Mouse (Mus musculus) forebrain, embryonic 12.5 days (tissue): Measurements from ENCODE around the gene Gm13694. TPM values are rescaled to one million over a fixed set of nuclear protein-coding genes. Genes with fewer than 3 reads are reported as not detected.
"Not testable (repeated sequence)": the region's sequence is repeated elsewhere in the genome, so short reads cannot be mapped to it uniquely, and the experiment has no call there.

Experiments used
- ATAC-seq: fragments of 200-750 bp; cut with Nextera tagmentation; 2 replicates; pipeline ENCODE4 v1.8.0; 2017; ENCODE audit warnings: moderate TSS enrichment; ENCODE audit not compliant: low FRiP score
- H3K27ac ChIP-seq: fragments of 300-500 bp; sonication (generic); 2 replicates; pipeline ENCODE4 v1.5.1; 2016; ENCODE audit warnings: mild to moderate bottlenecking
- H3K27me3 ChIP-seq: fragments of 300-500 bp; sonication (generic); 2 replicates; pipeline ENCODE4 v1.6.1; 2016; ENCODE audit warnings: mild to moderate bottlenecking
- H3K36me3 ChIP-seq: fragments of 300-500 bp; sonication (generic); replicated peaks from 2 replicates; pipeline ENCODE4 v1.6.1; 2016; ENCODE audit warnings: mild to moderate bottlenecking
- H3K4me1 ChIP-seq: fragments of 300-500 bp; sonication (generic); 2 replicates; pipeline ENCODE4 v1.6.1; 2016
- H3K4me2 ChIP-seq: fragments of 300-500 bp; sonication (generic); 2 replicates; pipeline ENCODE4 v1.6.1; 2016; ENCODE audit warnings: mild to moderate bottlenecking, moderate library complexity
- H3K4me3 ChIP-seq: fragments of 300-500 bp; sonication (generic); replicated peaks from 2 replicates; pipeline ENCODE4 v1.5.1; 2016; ENCODE audit warnings: mild to moderate bottlenecking
- H3K9ac ChIP-seq: fragments of 300-500 bp; sonication (generic); 2 replicates; pipeline ENCODE4 v1.6.1; 2016; ENCODE audit warnings: mild to moderate bottlenecking
- H3K9me3 ChIP-seq: fragments of 300-500 bp; sonication (generic); 2 replicates; pipeline ENCODE4 v1.6.1; 2016
- WGBS: fragments of 180-500 bp; shearing (Covaris S2); methylation state at CpG from one replicate; pipeline ENCODE4 v1.1.7; 2016; 5-methylcytosine and 5-hydroxymethylcytosine counted together
- polyA plus RNA-seq: library from polyadenylated mRNA; unstranded; fragments of >200 nt; fragmentation: Nextera tagmentation; extraction: Ambion mirVana; gene quantifications from 2 replicates; pipeline ENCODE4 v1.2.1, GENCODE M21; 2016

Gm13694 gene
- polyA plus RNA-seq, 1 experiment from 2014 or later: not detected

DNA sequence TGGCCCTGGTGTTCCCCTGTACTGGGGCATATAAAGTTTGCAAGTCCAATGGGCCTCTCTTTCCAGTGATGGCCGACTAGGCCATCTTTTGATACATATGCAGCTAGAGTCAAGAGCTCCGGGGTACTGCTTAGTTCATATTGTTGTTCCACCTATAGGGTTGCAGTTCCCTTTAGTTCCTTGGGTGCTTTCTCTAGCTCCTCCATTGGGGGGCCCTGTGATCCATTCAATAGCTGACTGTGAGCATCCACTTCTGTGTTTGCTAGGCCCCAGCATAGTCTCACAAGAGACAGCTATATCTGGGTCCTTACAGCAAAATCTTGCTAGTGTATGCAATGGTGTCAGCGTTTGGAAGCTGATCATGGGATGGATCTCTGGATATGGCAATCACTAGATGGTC, 15.8 kb downstream of the Gm13694 start:
- H3K4me1 ChIP-seq, H3K9me3 ChIP-seq, H3K4me3 ChIP-seq, H3K36me3 ChIP-seq, H3K9ac ChIP-seq, H3K27ac ChIP-seq, ATAC-seq, H3K27me3 ChIP-seq, H3K4me2 ChIP-seq: not testable (repeated sequence)
- whole genome bisulfite sequencing: 89% methylated on average over 3 of the region's 3 CpGs

DNA sequence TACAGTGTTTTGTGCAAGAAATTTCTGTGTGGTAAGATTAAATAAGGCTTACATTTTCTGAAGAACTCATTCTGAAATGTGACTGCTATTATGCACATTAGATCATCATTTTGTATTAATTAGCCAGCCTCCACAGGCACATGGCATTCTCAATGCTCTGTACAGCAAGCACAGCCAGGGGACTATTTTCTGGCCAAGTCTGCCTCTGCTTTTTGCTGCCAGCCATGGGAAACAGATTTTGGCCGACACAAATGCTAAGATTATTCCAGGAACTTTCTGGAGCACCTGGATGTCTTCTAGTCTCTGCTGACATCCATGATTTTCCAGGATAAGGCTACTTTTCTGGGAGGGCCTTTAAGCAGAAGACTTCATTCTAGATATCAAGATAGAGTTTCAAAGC, 30.2 kb downstream of the Gm13694 start:
- no peak overlapping the region for H3K4me2 ChIP-seq
- no peak for ATAC-seq
- no peak overlapping the region for H3K4me3 ChIP-seq
- 81% methylated on average over 1 of the region's 1 CpGs for WGBS
- H3K27me3 ChIP-seq: no peaks in the 10 kb centered on the region
- no peaks in the 10 kb centered on the region for H3K36me3 ChIP-seq
- no peaks in the 10 kb centered on the region for H3K4me1 ChIP-seq
- H3K9ac ChIP-seq: no peak overlapping the region
- H3K9me3 ChIP-seq: no peaks in the 10 kb centered on the region
- H3K27ac ChIP-seq: no peak overlapping the region

DNA sequence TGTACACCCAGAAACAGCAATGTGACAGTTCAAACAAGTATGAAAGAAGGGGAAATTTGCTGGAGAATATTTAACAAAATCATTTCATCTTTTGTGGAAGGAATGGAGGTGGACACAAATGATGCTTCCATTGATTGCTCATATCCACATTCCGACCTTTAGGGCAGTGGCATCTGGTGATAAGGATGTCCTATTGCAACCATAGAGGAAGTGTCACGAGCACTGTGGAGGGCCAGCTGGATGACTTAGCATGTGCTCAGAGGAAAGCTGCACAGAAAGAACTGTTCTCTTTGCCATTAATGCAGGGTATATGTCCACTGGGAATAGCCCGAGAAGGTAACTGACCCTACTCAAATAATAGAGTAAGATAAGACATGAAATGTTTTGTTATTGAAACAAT, 31.1 kb downstream of the Gm13694 start:
- H3K9ac ChIP-seq: no peak overlapping the region
- no peaks in the 10 kb centered on the region for H3K36me3 ChIP-seq
- WGBS: 84% methylated on average over 3 of the region's 3 CpGs
- H3K4me2 ChIP-seq: no peak overlapping the region
- no peaks in the 10 kb centered on the region for H3K4me1 ChIP-seq
- H3K4me3 ChIP-seq: no peak overlapping the region
- no peaks in the 10 kb centered on the region for H3K9me3 ChIP-seq
- no peaks in the 10 kb centered on the region for H3K27me3 ChIP-seq
- ATAC-seq: no peak
- H3K27ac ChIP-seq: no peak overlapping the region

DNA sequence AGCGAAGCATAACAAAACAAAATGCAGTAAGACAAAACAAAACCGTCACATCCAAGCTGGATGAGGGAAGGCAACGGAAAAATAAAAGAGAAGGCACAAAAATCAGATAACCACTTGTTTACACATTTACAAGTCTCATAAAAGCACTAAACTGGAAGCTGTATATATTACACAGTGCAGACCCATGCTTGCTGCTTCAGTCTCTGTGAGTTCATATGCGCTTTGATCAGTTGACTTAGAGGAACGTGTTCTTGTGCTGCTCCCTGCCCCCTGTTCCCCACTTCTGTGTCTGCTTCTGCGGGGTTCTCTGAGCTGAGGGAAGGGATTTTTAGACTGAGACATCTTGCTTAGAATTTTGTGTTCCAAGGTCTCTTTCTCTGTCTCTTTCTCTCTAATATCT, 35.8 kb downstream of the Gm13694 start:
- H3K4me2 ChIP-seq: no peak overlapping the region
- 84% methylated on average over 6 of the region's 6 CpGs for WGBS
- no peaks in the 10 kb centered on the region for H3K4me1 ChIP-seq
- H3K36me3 ChIP-seq: no peaks in the 10 kb centered on the region
- H3K4me3 ChIP-seq: no peak overlapping the region
- H3K27ac ChIP-seq: no peak overlapping the region
- no peak for ATAC-seq
- no peaks in the 10 kb centered on the region for H3K27me3 ChIP-seq
- no peak overlapping the region for H3K9ac ChIP-seq
- H3K9me3 ChIP-seq: no peaks in the 10 kb centered on the region

DNA sequence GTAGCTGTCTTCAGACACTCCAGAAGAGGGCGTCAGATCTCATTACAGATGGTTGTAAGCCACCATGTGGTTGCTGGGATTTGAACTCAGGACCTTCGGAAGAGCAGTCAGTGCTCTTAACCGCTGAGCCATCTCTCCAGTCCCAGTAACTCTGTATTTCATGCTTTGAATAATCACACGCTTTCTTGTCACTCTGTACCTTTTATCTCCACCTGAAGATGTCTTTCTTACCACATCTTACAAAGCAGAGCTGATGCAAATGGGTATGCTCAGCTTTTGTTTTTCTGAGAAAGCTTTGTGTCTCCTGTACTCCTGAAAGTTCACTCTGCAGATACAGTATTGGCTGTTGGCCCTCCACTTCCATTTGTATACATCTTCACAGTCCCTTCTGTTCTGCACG, 37.6 kb downstream of the Gm13694 start:
- H3K4me1 ChIP-seq, H3K9ac ChIP-seq, H3K4me3 ChIP-seq, ATAC-seq, H3K27me3 ChIP-seq, H3K27ac ChIP-seq, H3K36me3 ChIP-seq, H3K9me3 ChIP-seq, H3K4me2 ChIP-seq: not testable (repeated sequence)
- WGBS: 82% methylated on average over 5 of the region's 5 CpGs

DNA sequence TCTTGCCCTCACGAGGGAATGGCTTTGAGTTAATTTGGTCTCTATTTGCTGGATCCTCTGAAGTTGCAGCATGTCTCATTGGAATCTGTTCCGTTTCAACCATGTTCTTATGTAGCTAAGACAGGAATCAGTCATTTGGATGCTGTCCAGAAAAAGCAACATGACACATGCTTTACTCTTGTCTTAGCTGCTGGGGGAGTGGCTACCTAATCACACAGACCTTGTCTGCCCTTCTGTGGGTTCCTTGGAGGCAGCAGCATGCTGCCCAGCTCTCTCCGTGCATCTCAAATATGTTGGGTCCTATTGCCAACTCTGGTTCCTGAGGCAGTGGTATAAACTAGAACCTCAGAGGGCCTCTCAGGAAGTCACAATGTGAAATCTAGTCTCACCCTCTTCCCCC, 39.6 kb downstream of the Gm13694 start:
- no peaks in the 10 kb centered on the region for H3K27me3 ChIP-seq
- no peak overlapping the region for H3K4me2 ChIP-seq
- H3K36me3 ChIP-seq: no peaks in the 10 kb centered on the region
- H3K4me3 ChIP-seq: no peak overlapping the region
- ATAC-seq: no peak
- no peak overlapping the region for H3K27ac ChIP-seq
- no peaks in the 10 kb centered on the region for H3K4me1 ChIP-seq
- no peak overlapping the region for H3K9ac ChIP-seq
- H3K9me3 ChIP-seq: no peaks in the 10 kb centered on the region
- WGBS: 83% methylated on average over 3 of the region's 3 CpGs

DNA sequence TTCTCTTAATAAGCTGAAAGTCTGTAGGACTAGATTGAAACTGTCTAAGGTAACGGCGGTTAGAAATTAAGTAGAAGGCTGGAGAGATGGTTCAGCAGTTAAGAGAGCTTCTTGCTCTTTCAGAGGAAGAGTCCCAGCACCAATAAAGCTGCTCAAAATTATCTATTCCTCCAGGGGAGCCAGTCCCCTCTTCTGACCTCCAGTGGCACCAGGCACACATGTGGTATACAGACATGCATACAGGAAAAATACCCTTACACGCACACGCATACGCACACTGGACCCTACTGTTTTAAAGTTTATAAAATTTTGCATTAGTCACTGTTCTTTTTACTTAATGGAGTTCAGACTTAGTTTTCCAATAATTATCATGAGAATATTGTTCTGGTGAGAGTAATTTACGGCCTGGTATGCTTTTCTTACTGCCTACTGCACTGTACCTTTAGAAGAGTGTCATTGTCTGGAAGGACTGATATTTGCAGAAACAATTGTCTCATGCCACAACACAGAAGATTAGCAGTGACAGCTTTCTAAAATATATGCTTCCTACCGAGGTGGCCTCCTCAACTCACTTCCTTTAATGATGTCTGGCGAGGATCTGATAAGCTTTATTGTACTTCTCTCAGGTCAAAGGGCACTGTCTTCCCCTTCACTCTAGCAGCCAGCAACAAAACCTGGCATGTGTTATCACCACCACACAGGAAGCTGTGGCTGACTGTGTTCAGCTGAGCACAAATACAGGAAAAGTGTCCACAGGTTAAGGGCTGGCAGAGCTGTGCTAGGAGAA, 41.0 kb downstream of the Gm13694 start:
- no peak for ATAC-seq
- Histone ChIP-seq H3K36me3 (no peaks in the 10 kb centered on the region), H3K27ac (no peak overlapping the region), H3K9ac (no peak overlapping the region), H3K9me3 (no peaks in the 10 kb centered on the region), H3K4me3 (no peak overlapping the region), H3K27me3 (no peaks in the 10 kb centered on the region), H3K4me1 (no peaks in the 10 kb centered on the region), H3K4me2 (no peak overlapping the region)
- WGBS: 80% methylated on average over 8 of the region's 8 CpGs

DNA sequence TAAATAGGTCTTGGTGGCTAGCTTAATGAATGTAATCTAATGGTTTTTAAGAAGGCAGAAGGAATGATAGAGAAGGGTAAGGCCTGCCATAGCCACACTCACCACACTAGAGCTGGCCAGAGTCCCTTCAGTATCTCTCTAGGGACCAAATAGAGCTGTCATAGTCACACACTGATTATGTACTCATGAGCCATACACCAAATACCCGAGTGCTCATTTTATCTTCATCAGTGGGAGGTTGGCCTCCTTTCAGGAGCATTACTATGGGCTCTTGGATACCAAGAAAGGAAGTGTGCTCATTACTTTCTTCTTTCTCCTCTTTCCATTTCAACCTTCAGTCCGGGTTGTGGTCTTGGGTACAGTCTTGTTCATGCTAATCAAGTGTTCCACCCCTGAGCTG, 43.2 kb downstream of the Gm13694 start:
- WGBS: 81% methylated on average over 2 of the region's 2 CpGs
- ATAC-seq: no peak

DNA sequence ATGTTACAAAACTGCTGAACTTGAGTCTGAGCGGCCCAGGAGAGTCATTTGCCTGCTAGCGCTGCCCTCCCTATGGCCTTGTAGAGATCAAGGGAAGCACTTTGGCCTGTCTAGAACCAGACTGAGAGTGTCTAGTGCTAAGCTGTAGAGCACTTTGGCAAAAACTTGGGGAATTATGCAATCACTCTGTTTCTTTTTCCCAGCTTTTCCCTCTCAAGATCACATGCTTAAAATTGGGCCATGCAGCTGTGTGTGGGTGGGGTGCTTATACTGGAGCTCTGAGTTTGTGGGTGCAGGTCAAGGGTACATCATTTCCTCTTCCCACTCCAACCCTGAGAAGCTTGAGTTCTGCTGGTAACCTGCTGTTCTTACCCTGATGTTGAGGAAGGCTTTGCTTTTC, 44.2 kb downstream of the Gm13694 start:
- no peaks in the 10 kb centered on the region for H3K36me3 ChIP-seq
- no peak overlapping the region for H3K4me3 ChIP-seq
- no peak for ATAC-seq
- H3K27me3 ChIP-seq: no peaks in the 10 kb centered on the region
- H3K4me1 ChIP-seq: no peaks in the 10 kb centered on the region
- 90% methylated on average over 2 of the region's 2 CpGs for WGBS
- H3K9me3 ChIP-seq: no peaks in the 10 kb centered on the region
- H3K4me2 ChIP-seq: no peak overlapping the region
- H3K27ac ChIP-seq: no peak overlapping the region
- H3K9ac ChIP-seq: no peak overlapping the region

More for the DNA sequence above, 43.2 kb downstream of the Gm13694 start:
- Histone ChIP-seq H3K4me3 (no peak overlapping the region), H3K4me1 (no peaks in the 10 kb centered on the region), H3K4me2 (no peak overlapping the region), H3K27me3 (no peaks in the 10 kb centered on the region), H3K27ac (no peak overlapping the region), H3K9ac (no peak overlapping the region), H3K36me3 (no peaks in the 10 kb centered on the region), H3K9me3 (no peaks in the 10 kb centered on the region)

DNA sequence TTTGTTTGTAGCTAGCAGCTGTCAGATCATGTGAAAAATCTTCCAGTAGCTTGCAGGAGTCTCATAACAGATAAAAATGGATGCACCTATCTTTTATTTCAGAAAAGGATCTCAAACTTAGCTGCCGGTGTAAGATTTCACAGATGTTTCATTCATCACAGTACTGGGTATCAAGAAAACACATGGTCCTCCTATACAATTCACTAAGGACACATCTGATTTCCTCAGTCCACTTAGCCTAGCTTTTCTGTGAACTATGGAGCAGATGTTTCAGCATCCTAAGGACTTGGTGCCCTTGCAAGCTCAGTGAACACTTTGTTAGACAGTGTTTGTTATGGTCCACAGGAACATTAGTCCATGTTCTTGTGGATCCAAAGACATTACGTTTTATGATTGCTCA, 44.6 kb downstream of the Gm13694 start:
- no peak for ATAC-seq
- Histone ChIP-seq H3K27me3 (no peaks in the 10 kb centered on the region), H3K36me3 (no peaks in the 10 kb centered on the region), H3K9ac (no peak overlapping the region), H3K4me2 (no peak overlapping the region), H3K4me1 (no peaks in the 10 kb centered on the region), H3K27ac (no peak overlapping the region), H3K9me3 (no peaks in the 10 kb centered on the region), H3K4me3 (no peak overlapping the region)
- WGBS: 86% methylated on average over 2 of the region's 2 CpGs

DNA sequence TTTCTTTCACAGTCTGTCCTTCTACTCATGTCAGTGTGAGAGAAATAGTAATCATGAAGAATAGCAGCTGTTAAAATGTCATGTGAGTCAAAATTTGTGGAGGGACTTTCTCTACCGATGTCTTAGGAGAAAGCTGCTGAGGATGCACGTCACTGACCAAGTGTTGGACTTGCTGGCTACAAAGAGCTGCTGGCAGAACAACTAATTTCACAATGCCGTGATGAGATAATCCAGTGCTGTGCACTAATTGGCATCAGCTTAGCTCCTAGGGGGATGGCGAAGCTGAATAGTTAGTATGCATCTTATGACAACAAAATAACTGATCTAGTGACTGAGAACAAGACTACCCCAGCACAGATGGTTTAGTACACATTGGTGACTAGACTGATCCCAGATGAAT, 46.5 kb downstream of the Gm13694 start:
- Histone ChIP-seq H3K4me2 (no peak overlapping the region), H3K27ac (no peak overlapping the region), H3K4me1 (no peaks in the 10 kb centered on the region), H3K9me3 (no peaks in the 10 kb centered on the region), H3K36me3 (no peaks in the 10 kb centered on the region), H3K9ac (no peak overlapping the region), H3K27me3 (no peaks in the 10 kb centered on the region), H3K4me3 (no peak overlapping the region)
- ATAC-seq: peak; percentile 55; the same call in 1 of the 2 replicates
- 13% methylated on average over 4 of the region's 4 CpGs for WGBS
